Mouse (Mus musculus): ENCODE data around the gene Mlh1.

DNA sequence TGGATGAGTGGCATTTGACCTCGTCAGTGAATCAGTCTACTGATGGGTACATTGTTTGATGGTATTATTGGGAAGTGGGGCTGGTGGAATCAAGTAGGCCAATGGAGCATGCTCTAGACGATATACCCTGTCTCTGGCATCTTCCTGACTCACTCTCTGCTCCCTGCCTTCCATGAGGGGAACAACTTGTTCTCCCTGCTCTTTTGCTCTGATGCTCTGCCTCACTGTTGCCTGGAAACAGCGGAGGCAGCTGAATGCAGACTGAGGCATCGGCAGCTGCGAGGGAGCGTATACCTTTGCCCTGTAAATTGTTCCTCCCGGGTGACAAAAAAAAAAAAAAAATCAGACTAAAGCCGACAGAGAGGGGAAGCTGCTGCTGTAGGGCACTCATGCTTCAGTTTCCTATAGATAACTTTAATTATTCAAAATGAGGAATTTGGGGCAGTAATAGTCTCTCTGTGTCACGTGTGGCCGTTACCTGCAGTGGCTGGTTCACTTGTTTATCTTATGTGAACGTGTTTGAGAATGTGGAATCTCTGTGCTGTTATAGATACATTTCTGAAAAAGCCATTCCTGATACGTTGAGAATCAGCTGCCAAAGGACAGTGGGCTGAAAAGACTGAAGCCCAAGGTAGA, 30.7 kb upstream of the Mlh1 start:
- TF ChIP-seq CTCF (IDR thresholded peaks at IDR 0.05; ENCODE audit: insufficient read depth, low read depth, low read length) (no peak), POLR2A (IDR thresholded peaks at IDR 0.05; ENCODE audit: insufficient read depth, low read depth, low read length) (no peak)

All from olfactory bulb, adult 2 months (tissue).